Mouse (Mus musculus) ES-Bruce4 (cell line): ENCODE results near the gene Atp11a.

ENCODE experiments used
- CTCF ChIP-seq: IDR thresholded peaks from one replicate; pipeline ENCODE4 v1.8.1; 2011; ENCODE audit warnings: low read depth, low read length
- EP300 ChIP-seq: IDR thresholded peaks from 2 replicates; pipeline ENCODE4 v1.6.1; 2011; ENCODE audit warnings: low read depth, low read length; ENCODE audit not compliant: insufficient read depth
- POLR2A ChIP-seq: IDR thresholded peaks from one replicate; pipeline ENCODE4 v1.8.1; 2011; ENCODE audit warnings: low read length; ENCODE audit not compliant: insufficient read depth

DNA sequence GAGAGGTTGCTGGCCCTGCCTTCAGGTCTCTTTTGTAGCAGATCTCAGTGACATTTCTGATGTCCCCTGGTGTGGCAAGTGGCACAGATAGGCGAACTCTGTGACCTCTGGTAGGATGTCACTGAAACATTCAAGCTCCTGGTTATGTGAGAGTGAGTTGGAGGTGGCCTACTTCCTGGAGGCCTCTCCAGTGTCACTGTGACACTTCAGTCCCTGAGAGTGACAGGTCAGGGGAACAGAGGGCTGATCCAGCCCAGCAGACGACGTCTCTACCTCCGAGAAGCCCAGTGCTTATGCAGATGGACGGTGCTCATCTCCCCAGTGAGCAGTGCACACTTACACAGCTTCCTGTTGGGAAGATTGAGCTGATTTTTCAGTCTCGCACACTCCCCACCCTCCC lies 68.4 kb downstream of the Atp11a start:
- TF ChIP-seq CTCF (no peak), POLR2A (no peak), EP300 (no peak)
